Comparison of ENCODE assay signal across 7 mouse cellular contexts in the genomic region with DNA sequence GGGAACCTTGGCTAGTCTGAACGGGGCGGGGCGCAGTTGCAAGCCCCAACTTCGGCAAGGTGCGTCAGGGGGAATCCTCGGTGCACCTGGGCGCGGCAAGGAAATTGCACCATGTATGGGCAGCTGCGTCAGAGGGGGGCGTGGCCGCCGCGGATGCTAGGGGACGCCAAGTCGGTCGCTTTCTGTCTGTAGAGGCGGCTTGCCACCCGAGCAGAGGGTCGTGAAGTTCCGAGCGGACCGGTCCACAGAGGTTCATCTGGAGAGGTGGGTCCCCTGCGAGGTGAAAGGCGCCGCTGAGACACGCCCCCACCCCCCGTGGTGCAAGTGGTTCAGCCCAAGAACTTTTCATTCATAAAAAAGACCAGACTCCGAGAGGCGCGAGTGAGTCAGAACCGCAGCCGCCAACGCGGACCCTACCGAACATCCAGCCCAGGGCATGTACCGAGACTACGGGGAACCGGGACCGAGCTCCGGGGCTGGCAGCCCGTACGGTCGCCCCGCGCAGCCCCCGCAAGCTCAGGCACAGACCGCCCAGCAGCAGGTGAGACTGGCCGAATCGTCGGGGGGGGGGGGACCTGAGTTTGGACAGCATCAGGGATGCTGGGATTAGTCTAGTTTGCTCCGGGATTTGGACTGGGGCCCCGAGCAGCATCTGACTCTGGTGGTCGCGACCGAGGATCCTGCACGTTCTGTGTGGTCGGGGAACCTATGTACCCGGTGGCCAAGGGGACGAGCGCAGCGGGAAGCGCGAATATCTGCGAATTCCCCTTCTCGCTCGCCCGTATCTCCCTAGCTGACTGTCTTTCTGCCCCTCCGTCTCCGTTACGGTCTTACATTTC. TPM values are rescaled to one million over a fixed set of nuclear protein-coding genes. Genes with fewer than 3 reads are reported as not detected.
DNase-seq lines count a peak whose midpoint lies in the region; ATAC-seq lines count a peak whose summit lies in the region.

A gene (plus strand): TSS at position 33 of the 839 bp plus-strand sequence.

- peak within 1 kb of the TSS; percentile 61 for H3K9ac ChIP-seq in forebrain, embryonic 13.5 days
- H3K9ac ChIP-seq in hindbrain, embryonic 13.5 days, result peak within 1 kb of the TSS; percentile 64
- H3K9ac ChIP-seq in limb, embryonic 11.5 days (ENCODE audit: low read length), result peak within 1 kb of the TSS; percentile 7; the same call in 1 of the 2 replicates
- H3K9ac ChIP-seq in midbrain, embryonic 11.5 days (ENCODE audit: low read length), result peak within 1 kb of the TSS; percentile 48

- H3K9me3 ChIP-seq in forebrain, embryonic 13.5 days (replicated peaks), result no peaks in the 10 kb centered on the region
- H3K9me3 ChIP-seq in hindbrain, embryonic 13.5 days, result no peaks in the 10 kb centered on the region
- no peaks in the 10 kb centered on the region for H3K9me3 ChIP-seq in limb, embryonic 11.5 days (ENCODE audit: control insufficient read depth, low read length)
- no peaks in the 10 kb centered on the region for H3K9me3 ChIP-seq in midbrain, embryonic 11.5 days (ENCODE audit: control insufficient read depth, low read length)

- peak; percentile 70 for ATAC-seq in forebrain, embryonic 13.5 days
- ATAC-seq in hindbrain, embryonic 13.5 days (ENCODE audit: low FRiP score), result peak; percentile 75
- ATAC-seq in limb, embryonic 11.5 days (ENCODE audit: insufficient number of reproducible peaks, low FRiP score, low TSS enrichment, low read depth), result peak; percentile 67
- ATAC-seq in midbrain, embryonic 11.5 days (ENCODE audit: low FRiP score), result peak; percentile 58

- no peaks in the 10 kb centered on the region for H3K36me3 ChIP-seq in forebrain, embryonic 13.5 days (ENCODE audit: poor library complexity, severe bottlenecking)
- H3K36me3 ChIP-seq in hindbrain, embryonic 13.5 days, result no peaks in the 10 kb centered on the region
- H3K36me3 ChIP-seq in limb, embryonic 11.5 days (ENCODE audit: control insufficient read depth, insufficient read depth, low read length), result no peaks in the 10 kb centered on the region
- no peaks in the 10 kb centered on the region for H3K36me3 ChIP-seq in midbrain, embryonic 11.5 days (ENCODE audit: control insufficient read depth, insufficient read depth, low read length)

- 1% methylated on average over 70 of the region's 70 CpGs for WGBS in forebrain, embryonic 13.5 days
- WGBS in hindbrain, embryonic 13.5 days, result under 1% methylated on average over 70 of the region's 70 CpGs
- 1% methylated on average over 70 of the region's 70 CpGs for WGBS in limb, embryonic 11.5 days
- WGBS in midbrain, embryonic 11.5 days, result under 1% methylated on average over 67 of the region's 70 CpGs

- H3K27me3 ChIP-seq in forebrain, embryonic 13.5 days, result peaks cover 67% of the 10 kb centered on the region
- peaks cover 86% of the 10 kb centered on the region for H3K27me3 ChIP-seq in hindbrain, embryonic 13.5 days
- H3K27me3 ChIP-seq in limb, embryonic 11.5 days (ENCODE audit: control insufficient read depth, insufficient read depth, low read length), result peaks cover 36% of the 10 kb centered on the region
- peaks cover 44% of the 10 kb centered on the region for H3K27me3 ChIP-seq in midbrain, embryonic 11.5 days (ENCODE audit: control insufficient read depth, insufficient read depth, low read length)

- DNase-seq in Muller cell, postnatal 12 days (ENCODE audit: inconsistent ontology term), result peak; percentile 87
- peak; percentile 80 for DNase-seq in limb, embryonic 11.5 days (ENCODE audit: low spot score)
- DNase-seq in midbrain, embryonic 11.5 days (ENCODE audit: low spot score, missing footprints), result peak; percentile 94
- peak; percentile 60 to 84 for DNase-seq in spleen, postnatal 10 days (ENCODE audit: low spot score in 2 of 2)

- peaks cover 9% of the 10 kb centered on the region; the same call in 1 of the 2 replicates for H3K4me1 ChIP-seq in brown adipose tissue, adult 24 weeks (ENCODE audit: control insufficient read depth, insufficient read depth, insufficient read length, low read length)
- H3K4me1 ChIP-seq in forebrain, embryonic 13.5 days, result peaks cover 17% of the 10 kb centered on the region
- peaks cover 20% of the 10 kb centered on the region for H3K4me1 ChIP-seq in hindbrain, embryonic 13.5 days (replicated peaks)
- H3K4me1 ChIP-seq in limb, embryonic 11.5 days (ENCODE audit: control insufficient read depth, insufficient read depth, low read length), result peaks cover 15% of the 10 kb centered on the region
- H3K4me1 ChIP-seq in midbrain, embryonic 11.5 days (ENCODE audit: control insufficient read depth, insufficient read depth, low read length), result peaks cover 12% of the 10 kb centered on the region

- peak within 1 kb of the TSS; percentile 95 for H3K4me2 ChIP-seq in forebrain, embryonic 13.5 days
- H3K4me2 ChIP-seq in hindbrain, embryonic 13.5 days, result peak within 1 kb of the TSS; percentile 91
- peak within 1 kb of the TSS; percentile 94 for H3K4me2 ChIP-seq in limb, embryonic 11.5 days (ENCODE audit: low read depth, severe bottlenecking)
- peak within 1 kb of the TSS; percentile 91 for H3K4me2 ChIP-seq in midbrain, embryonic 11.5 days

- H3K27ac ChIP-seq in brown adipose tissue, adult 24 weeks (replicated peaks; ENCODE audit: low read depth, low read length), result no peak within 1 kb of the TSS
- no peak within 1 kb of the TSS for H3K27ac ChIP-seq in forebrain, embryonic 13.5 days
- H3K27ac ChIP-seq in hindbrain, embryonic 13.5 days, result no peak within 1 kb of the TSS
- no peak within 1 kb of the TSS for H3K27ac ChIP-seq in limb, embryonic 11.5 days (replicated peaks; ENCODE audit: low read depth, low read length)
- no peak within 1 kb of the TSS for H3K27ac ChIP-seq in midbrain, embryonic 11.5 days (ENCODE audit: low read depth, low read length)

- H3K4me3 ChIP-seq in brown adipose tissue, adult 24 weeks (ENCODE audit: insufficient read depth, low read depth, low read length), result peak within 1 kb of the TSS; percentile 81
- peak within 1 kb of the TSS; percentile 53 for H3K4me3 ChIP-seq in forebrain, embryonic 13.5 days
- H3K4me3 ChIP-seq in hindbrain, embryonic 13.5 days, result peak within 1 kb of the TSS; percentile 50
- H3K4me3 ChIP-seq in limb, embryonic 11.5 days (ENCODE audit: low read depth, low read length), result peak within 1 kb of the TSS; percentile 40
- H3K4me3 ChIP-seq in midbrain, embryonic 11.5 days (ENCODE audit: low read depth, low read length), result peak within 1 kb of the TSS; percentile 50

RNA-seq across cellular contexts. Expression of the gene that starts here (rescaled TPM):
- polyA plus RNA-seq in brown adipose tissue, adult 24 weeks (2012; ENCODE audit: insufficient read depth, insufficient read length, missing spikeins), result not detected in 2 replicates
- not detected in 2 replicates for polyA plus RNA-seq in forebrain, embryonic 13.5 days (2015; fragmentation: Nextera tagmentation; extraction: Ambion mirVana)
- polyA plus RNA-seq in hindbrain, embryonic 13.5 days (2015; fragmentation: Nextera tagmentation; extraction: Ambion mirVana), result 0.48 TPM in 1 of 2 replicates, not detected in the other
- not detected in 2 replicates for polyA plus RNA-seq in limb, embryonic 11.5 days (2014; fragmentation: Nextera tagmentation; extraction: Ambion mirVana)
- polyA plus RNA-seq in midbrain, embryonic 11.5 days (2014; fragmentation: Nextera tagmentation; extraction: Ambion mirVana), result not detected in 2 replicates

Comparison
In these comparisons a context has a peak if more than half of its experiments do, and no peak if none do; other contexts are left out.
1. Peak in ATAC-seq, H3K4me3 ChIP-seq, H3K9ac ChIP-seq and H3K4me2 ChIP-seq in forebrain, embryonic 13.5 days; RNA of the gene not detected or under 1 TPM.
2. Peak in ATAC-seq, H3K4me3 ChIP-seq, H3K9ac ChIP-seq and H3K4me2 ChIP-seq in hindbrain, embryonic 13.5 days; RNA of the gene not detected or under 1 TPM.
3. Peak in DNase-seq, ATAC-seq, H3K4me3 ChIP-seq, H3K9ac ChIP-seq and H3K4me2 ChIP-seq in limb, embryonic 11.5 days; RNA of the gene not detected or under 1 TPM.
4. Peak in DNase-seq, ATAC-seq, H3K4me3 ChIP-seq, H3K9ac ChIP-seq and H3K4me2 ChIP-seq in midbrain, embryonic 11.5 days; RNA of the gene not detected or under 1 TPM.
5. H3K9ac ChIP-seq: peak in every context shown above with its lines; median percentile 64 in hindbrain, embryonic 13.5 days; 61 in forebrain, embryonic 13.5 days; 48 in midbrain, embryonic 11.5 days; 7 in limb, embryonic 11.5 days.